Mouse (Mus musculus) hindbrain, embryonic 15.5 days (tissue): ENCODE results near the gene Tmem200a. TPM values are rescaled to one million over a fixed set of nuclear protein-coding genes. Genes with fewer than 3 reads are reported as not detected.
A peak's percentile ranks its signal among the peaks of the same experiment; 100 is the strongest.

Experiments
- ATAC-seq: fragments of 200-750 bp; cut with Nextera tagmentation; 2 replicates; pipeline ENCODE4 v1.8.0; 2017; ENCODE audit warnings: low read depth, moderate number of reproducible peaks, moderate TSS enrichment; ENCODE audit not compliant: low FRiP score
- H3K27ac ChIP-seq: fragments of 300-500 bp; sonication (generic); replicated peaks from 2 replicates; pipeline ENCODE4 v1.5.1; 2015; ENCODE audit warnings: mild to moderate bottlenecking, inconsistent platforms
- H3K27me3 ChIP-seq: fragments of 300-500 bp; sonication (generic); 2 replicates; pipeline ENCODE4 v1.6.1; 2015; ENCODE audit warnings: control low read depth, inconsistent platforms
- H3K36me3 ChIP-seq: fragments of 300-500 bp; sonication (generic); 2 replicates; pipeline ENCODE4 v1.6.1; 2015; ENCODE audit warnings: control low read depth, inconsistent platforms
- H3K4me1 ChIP-seq: fragments of 300-500 bp; sonication (generic); replicated peaks from 2 replicates; pipeline ENCODE4 v1.6.1; 2015; ENCODE audit warnings: control low read depth, inconsistent platforms
- H3K4me2 ChIP-seq: fragments of 300-500 bp; sonication (generic); 2 replicates; pipeline ENCODE4 v1.6.1; 2015; ENCODE audit warnings: moderate library complexity, mild to moderate bottlenecking, inconsistent platforms
- H3K4me3 ChIP-seq: fragments of 300-500 bp; sonication (generic); 2 replicates; pipeline ENCODE4 v1.5.1; 2015; ENCODE audit warnings: mild to moderate bottlenecking, inconsistent platforms
- H3K9ac ChIP-seq: fragments of 300-500 bp; sonication (generic); 2 replicates; pipeline ENCODE4 v1.6.1; 2015; ENCODE audit warnings: inconsistent platforms
- H3K9me3 ChIP-seq: fragments of 300-500 bp; sonication (generic); 2 replicates; pipeline ENCODE4 v1.6.1; 2016; ENCODE audit warnings: control low read depth, inconsistent platforms
- WGBS: fragments of 180-500 bp; shearing (Covaris S2); methylation state at CpG from one replicate; pipeline ENCODE4 v1.1.7; 2015; 5-methylcytosine and 5-hydroxymethylcytosine counted together
- polyA plus RNA-seq: library from polyadenylated mRNA; unstranded; fragments of >200 nt; fragmentation: Nextera tagmentation; extraction: Ambion mirVana; gene quantifications from 2 replicates; pipeline ENCODE4 v1.2.1, GENCODE M21; 2015

Tmem200a gene
- polyA plus RNA-seq, 1 experiment from 2014 or later: 28.2 TPM

- Histone ChIP-seq H3K9ac (no peak overlapping the region), H3K4me1 (no peaks in the 10 kb centered on the region), H3K4me3 (no peak overlapping the region), H3K27ac (no peak overlapping the region), H3K36me3 (no peaks in the 10 kb centered on the region), H3K4me2 (no peak overlapping the region), H3K9me3 (no peaks in the 10 kb centered on the region), H3K27me3 (no peaks in the 10 kb centered on the region)
- 88% methylated on average over 2 of the region's 2 CpGs for WGBS
- no peak for ATAC-seq
Measured at GRCm38 (mm10) chr10:25961066-25961465, 117.8 kb downstream of the Tmem200a start.

GRCm38 (mm10) chr10:25958762-25959753 lies 119.8 kb downstream of the Tmem200a start:
- Histone ChIP-seq H3K9me3 (no peaks in the 10 kb centered on the region), H3K27ac (no peak overlapping the region), H3K4me3 (no peak overlapping the region), H3K27me3 (no peaks in the 10 kb centered on the region), H3K9ac (no peak overlapping the region), H3K36me3 (no peaks in the 10 kb centered on the region), H3K4me2 (no peak overlapping the region), H3K4me1 (no peaks in the 10 kb centered on the region)
- no peak for ATAC-seq
- WGBS: 33% methylated on average over 3 of the region's 3 CpGs

GRCm38 (mm10) chr10:25954641-25955228 lies 124.1 kb downstream of the Tmem200a start:
- Histone ChIP-seq H3K36me3 (no peaks in the 10 kb centered on the region), H3K27me3 (no peaks in the 10 kb centered on the region), H3K4me2 (no peak overlapping the region), H3K4me3 (no peak overlapping the region), H3K27ac (no peak overlapping the region), H3K9me3 (no peaks in the 10 kb centered on the region), H3K9ac (no peak overlapping the region), H3K4me1 (no peaks in the 10 kb centered on the region)
- ATAC-seq: no peak
- WGBS: 61% methylated on average over 3 of the region's 3 CpGs

GRCm38 (mm10) chr10:25952838-25953237 lies 126.0 kb downstream of the Tmem200a start:
- no peaks in the 10 kb centered on the region for H3K36me3 ChIP-seq
- no peak for ATAC-seq
- no peaks in the 10 kb centered on the region for H3K4me1 ChIP-seq
- no peak overlapping the region for H3K4me2 ChIP-seq
- H3K27ac ChIP-seq: no peak overlapping the region
- H3K9ac ChIP-seq: no peak overlapping the region
- WGBS: 79% methylated on average over 7 of the region's 7 CpGs
- H3K9me3 ChIP-seq: no peaks in the 10 kb centered on the region
- no peaks in the 10 kb centered on the region for H3K27me3 ChIP-seq
- no peak overlapping the region for H3K4me3 ChIP-seq

- H3K4me3 ChIP-seq: no peak overlapping the region
- WGBS: 92% methylated on average over 6 of the region's 6 CpGs
- H3K4me1 ChIP-seq: no peaks in the 10 kb centered on the region
Measured at GRCm38 (mm10) chr10:25952150-25952549, 126.7 kb downstream of the Tmem200a start.

GRCm38 (mm10) chr10:25945866-25946265 lies 133.0 kb downstream of the Tmem200a start:
- WGBS: 79% methylated on average over 2 of the region's 2 CpGs

More at GRCm38 (mm10) chr10:25952150-25952549, 126.7 kb downstream of the Tmem200a start:
- Histone ChIP-seq H3K9ac (no peak overlapping the region), H3K27ac (no peak overlapping the region), H3K9me3 (no peaks in the 10 kb centered on the region), H3K36me3 (no peaks in the 10 kb centered on the region), H3K27me3 (no peaks in the 10 kb centered on the region), H3K4me2 (no peak overlapping the region)
- no peak for ATAC-seq

GRCm38 (mm10) chr10:25944641-25945040 lies 134.2 kb downstream of the Tmem200a start:
- no peak overlapping the region for H3K9ac ChIP-seq
- H3K27ac ChIP-seq: no peak overlapping the region
- no peak overlapping the region for H3K4me2 ChIP-seq
- no peaks in the 10 kb centered on the region for H3K27me3 ChIP-seq
- no peaks in the 10 kb centered on the region for H3K9me3 ChIP-seq
- WGBS: 29% methylated on average over 2 of the region's 2 CpGs
- H3K36me3 ChIP-seq: no peaks in the 10 kb centered on the region
- H3K4me3 ChIP-seq: no peak overlapping the region
- no peaks in the 10 kb centered on the region for H3K4me1 ChIP-seq
- no peak for ATAC-seq

More at GRCm38 (mm10) chr10:25945866-25946265, 133.0 kb downstream of the Tmem200a start:
- no peak overlapping the region for H3K4me3 ChIP-seq
- no peaks in the 10 kb centered on the region for H3K36me3 ChIP-seq
- no peaks in the 10 kb centered on the region for H3K27me3 ChIP-seq
- no peak overlapping the region for H3K9ac ChIP-seq
- ATAC-seq: no peak
- H3K4me2 ChIP-seq: no peak overlapping the region
- no peaks in the 10 kb centered on the region for H3K4me1 ChIP-seq
- no peak overlapping the region for H3K27ac ChIP-seq
- no peaks in the 10 kb centered on the region for H3K9me3 ChIP-seq

- H3K36me3 ChIP-seq: no peaks in the 10 kb centered on the region
- H3K27ac ChIP-seq: no peak overlapping the region
- no peaks in the 10 kb centered on the region for H3K9me3 ChIP-seq
- peaks cover 14% of the 10 kb centered on the region for H3K4me1 ChIP-seq
- no peak overlapping the region for H3K4me2 ChIP-seq
- ATAC-seq: no peak
- no peak overlapping the region for H3K9ac ChIP-seq
- 88% methylated on average over 8 of the region's 8 CpGs for WGBS
- H3K27me3 ChIP-seq: no peaks in the 10 kb centered on the region
- no peak overlapping the region for H3K4me3 ChIP-seq
Measured at GRCm38 (mm10) chr10:25931796-25932195, 147.1 kb downstream of the Tmem200a start.

GRCm38 (mm10) chr10:25929401-25930150 lies 149.3 kb downstream of the Tmem200a start:
- peaks cover 14% of the 10 kb centered on the region for H3K4me1 ChIP-seq
- no peaks in the 10 kb centered on the region for H3K9me3 ChIP-seq
- peak; percentile 84 for ATAC-seq
- 23% methylated on average over 12 of the region's 12 CpGs for WGBS
- no peaks in the 10 kb centered on the region for H3K27me3 ChIP-seq
- peak overlapping the region; percentile 43 for H3K4me2 ChIP-seq
- peak overlapping the region; percentile 14; the same call in 1 of the 2 replicates for H3K27ac ChIP-seq
- H3K9ac ChIP-seq: 0 out of 2 replicates have a peak overlapping the region, but pooled peaks have one; percentile 16
- no peaks in the 10 kb centered on the region for H3K36me3 ChIP-seq
- no peak overlapping the region for H3K4me3 ChIP-seq

GRCm38 (mm10) chr10:25928861-25929368 lies 149.9 kb downstream of the Tmem200a start:
- Histone ChIP-seq H3K36me3 (no peaks in the 10 kb centered on the region), H3K4me3 (no peak overlapping the region), H3K9me3 (no peaks in the 10 kb centered on the region), H3K9ac (no peak overlapping the region), H3K27me3 (no peaks in the 10 kb centered on the region), H3K4me1 (peaks cover 14% of the 10 kb centered on the region), H3K4me2 (no peak overlapping the region), H3K27ac (no peak overlapping the region)
- ATAC-seq: peak; percentile 44; the same call in 1 of the 2 replicates
- WGBS: 30% methylated on average over 8 of the region's 8 CpGs

- Histone ChIP-seq H3K36me3 (no peaks in the 10 kb centered on the region), H3K4me1 (peaks cover 14% of the 10 kb centered on the region), H3K27me3 (no peaks in the 10 kb centered on the region), H3K27ac (no peak overlapping the region), H3K9ac (no peak overlapping the region), H3K4me2 (no peak overlapping the region), H3K9me3 (no peaks in the 10 kb centered on the region), H3K4me3 (no peak overlapping the region)
- 42% methylated on average over 3 of the region's 3 CpGs for WGBS
- no peak for ATAC-seq
Measured at GRCm38 (mm10) chr10:25928448-25928786, 150.4 kb downstream of the Tmem200a start.
